Mouse (Mus musculus): ENCODE measurements around the gene Wnt10b.

GRCm38 (mm10) chr15:98777762-98778161, at the start of gene Wnt10b:
- TF ChIP-seq CTCF (IDR thresholded peaks at IDR 0.05; ENCODE audit: low read depth, low read length) (no peak), POLR2A (IDR thresholded peaks at IDR 0.05; ENCODE audit: extremely low read depth, insufficient read depth, low read length) (no peak)
